Mouse (Mus musculus) liver, postnatal 0 days (tissue): ENCODE measurements around the gene Celf2. TPM values are rescaled to one million over a fixed set of nuclear protein-coding genes. Genes with fewer than 3 reads are reported as not detected.

ENCODE experiments used
- ATAC-seq: fragments of 200-750 bp; cut with Nextera tagmentation; 2 replicates; pipeline ENCODE4 v1.8.0; 2017; ENCODE audit warnings: mild to moderate bottlenecking, moderate library complexity
- DNase-seq: peaks from one replicate; pipeline ENCODE4 v3.0.0-alpha.2; 2016
- H3K27ac ChIP-seq: fragments of 300-500 bp; sonication (generic); 2 replicates; pipeline ENCODE4 v1.5.1; 2014; ENCODE audit warnings: antibody characterized with exemption, moderate library complexity, mild to moderate bottlenecking, low read depth
- H3K27me3 ChIP-seq: fragments of 300-500 bp; sonication (generic); 2 replicates; pipeline ENCODE4 v1.6.1; 2014; ENCODE audit warnings: low read length, control low read depth, mixed read lengths; ENCODE audit not compliant: insufficient read depth
- H3K36me3 ChIP-seq: fragments of 300-500 bp; sonication (generic); replicated peaks from 2 replicates; pipeline ENCODE4 v1.6.1; 2014; ENCODE audit warnings: mild to moderate bottlenecking, control low read depth, low read length, moderate library complexity, mixed read lengths; ENCODE audit not compliant: insufficient read depth
- H3K4me1 ChIP-seq: fragments of 300-500 bp; sonication (generic); 2 replicates; pipeline ENCODE4 v1.6.1; 2014; ENCODE audit warnings: antibody characterized with exemption, mild to moderate bottlenecking, control low read depth; ENCODE audit not compliant: insufficient read depth
- H3K4me2 ChIP-seq: fragments of 300-500 bp; sonication (generic); 2 replicates; pipeline ENCODE4 v1.6.1; 2014; ENCODE audit warnings: low read depth, mild to moderate bottlenecking, low read length, moderate library complexity, mixed read lengths
- H3K4me3 ChIP-seq: fragments of 300-500 bp; sonication (generic); 2 replicates; pipeline ENCODE4 v1.5.1; 2014; ENCODE audit warnings: low read depth, low read length
- H3K9ac ChIP-seq: fragments of 300-500 bp; sonication (generic); replicated peaks from 2 replicates; pipeline ENCODE4 v1.6.1; 2014; ENCODE audit warnings: mild to moderate bottlenecking, moderate library complexity
- H3K9me3 ChIP-seq: fragments of 300-500 bp; sonication (generic); 2 replicates; pipeline ENCODE4 v1.6.1; 2016; ENCODE audit warnings: mild to moderate bottlenecking, control low read depth, low read length, mixed read lengths
- CTCF ChIP-seq: sonication (generic); IDR thresholded peaks from 2 replicates; pipeline ENCODE4 v1.5.1; 2016; ENCODE audit warnings: antibody characterized with exemption, low read depth
- EP300 ChIP-seq: IDR thresholded peaks from 2 replicates; pipeline ENCODE4 v1.6.1; 2016; ENCODE audit warnings: antibody characterized with exemption, low read depth, mild to moderate bottlenecking
- WGBS: fragments of 180-500 bp; shearing (Covaris S2); extraction: QIAGEN DNeasy Blood & Tissue Kit; methylation state at CpG from one replicate; pipeline ENCODE4 v1.1.7; 2014; ENCODE audit not compliant: insufficient replicate concordance; 5-methylcytosine and 5-hydroxymethylcytosine counted together
- polyA plus RNA-seq: library from polyadenylated mRNA; unstranded; fragments of >200 nt; fragmentation: Nextera tagmentation; extraction: Ambion mirVana; gene quantifications from 2 replicates; pipeline ENCODE4 v1.2.1, GENCODE M21; 2015

The Celf2 gene
- polyA plus RNA-seq, 1 experiment from 2014 or later: 13.5 TPM

DNA sequence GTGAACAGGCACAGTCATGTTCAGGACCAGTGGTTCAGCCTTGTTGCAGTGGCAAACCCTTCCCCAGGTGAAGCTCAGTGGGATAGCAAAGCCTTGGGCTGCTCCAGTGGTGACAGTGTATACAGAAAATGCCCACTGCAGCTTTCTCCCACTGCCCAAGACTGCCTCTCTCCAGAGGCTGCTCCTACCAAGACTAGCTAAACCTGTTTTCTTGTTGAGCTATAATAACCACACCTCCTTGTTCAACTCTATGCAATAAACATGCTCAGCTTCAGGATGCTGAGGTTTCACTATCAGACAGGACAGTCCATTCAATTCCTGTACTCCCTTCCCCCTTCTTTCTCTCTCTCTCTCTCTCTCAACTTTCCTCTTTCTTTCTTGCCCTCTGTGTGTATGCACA, 15.9 kb downstream of the Celf2 start:
- no peak overlapping the region for H3K4me2 ChIP-seq
- no peak overlapping the region for H3K4me3 ChIP-seq
- no peaks in the 10 kb centered on the region for H3K9me3 ChIP-seq
- H3K27ac ChIP-seq: no peak overlapping the region
- no peak overlapping the region for H3K9ac ChIP-seq
- no peaks in the 10 kb centered on the region for H3K4me1 ChIP-seq
- H3K36me3 ChIP-seq: no peaks in the 10 kb centered on the region
- H3K27me3 ChIP-seq: no peaks in the 10 kb centered on the region
- TF ChIP-seq EP300 (no peak), CTCF (no peak)
- no peak for DNase-seq
- no peak for ATAC-seq

- H3K36me3 ChIP-seq: no peaks in the 10 kb centered on the region
- no peaks in the 10 kb centered on the region for H3K27me3 ChIP-seq
- no peak overlapping the region for H3K27ac ChIP-seq
- H3K4me1 ChIP-seq: no peaks in the 10 kb centered on the region
- ATAC-seq (no peak), DNase-seq (no peak)
- H3K4me2 ChIP-seq: no peak overlapping the region
- no peak overlapping the region for H3K9ac ChIP-seq
- WGBS: 49% methylated on average over 2 of the region's 2 CpGs
- no peak overlapping the region for H3K4me3 ChIP-seq
- no peaks in the 10 kb centered on the region for H3K9me3 ChIP-seq
- no peak for TF ChIP-seq CTCF
- TF ChIP-seq EP300: no peak
These were observed 24.4 kb downstream of the Celf2 start for GRCm38 (mm10) chr2:7484974-7485373.

DNA sequence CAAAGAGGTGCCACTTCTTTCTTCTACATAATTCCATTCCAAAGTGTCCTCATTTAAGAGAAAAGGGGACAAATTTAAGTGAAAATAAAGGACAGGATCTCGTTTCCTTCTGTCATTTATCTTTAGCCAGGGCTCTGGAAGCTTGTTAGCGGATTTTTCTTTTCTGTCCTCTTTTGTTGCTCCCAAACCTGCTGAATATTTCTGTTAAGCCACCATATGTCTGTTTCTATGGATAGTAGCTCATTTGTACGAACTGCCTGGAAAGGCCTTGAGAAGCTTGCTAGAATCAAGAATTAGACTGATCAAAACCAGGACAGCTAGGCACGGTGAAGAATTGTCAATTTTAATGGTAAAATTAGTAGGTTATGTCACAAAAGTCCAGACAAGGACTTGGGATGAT, 27.3 kb downstream of the Celf2 start:
- Histone ChIP-seq H3K36me3 (no peaks in the 10 kb centered on the region), H3K4me3 (no peak overlapping the region), H3K4me2 (no peak overlapping the region), H3K27me3 (no peaks in the 10 kb centered on the region), H3K27ac (no peak overlapping the region), H3K9me3 (no peaks in the 10 kb centered on the region), H3K9ac (no peak overlapping the region), H3K4me1 (no peaks in the 10 kb centered on the region)
- 68% methylated on average over 4 of the region's 4 CpGs for WGBS
- DNase-seq: no peak
- TF ChIP-seq EP300 (no peak), CTCF (no peak)
- no peak for ATAC-seq

- 61% methylated on average over 5 of the region's 5 CpGs for WGBS
- ATAC-seq: no peak
- H3K9me3 ChIP-seq: no peaks in the 10 kb centered on the region
- no peak overlapping the region for H3K4me2 ChIP-seq
- no peak overlapping the region for H3K9ac ChIP-seq
- no peaks in the 10 kb centered on the region for H3K4me1 ChIP-seq
- TF ChIP-seq EP300 (no peak), CTCF (no peak)
- H3K27ac ChIP-seq: no peak overlapping the region
- H3K4me3 ChIP-seq: no peak overlapping the region
- no peak for DNase-seq
- no peaks in the 10 kb centered on the region for H3K36me3 ChIP-seq
- H3K27me3 ChIP-seq: no peaks in the 10 kb centered on the region
These were observed 48.9 kb downstream of the Celf2 start for GRCm38 (mm10) chr2:7460329-7461056.

GRCm38 (mm10) chr2:7438721-7439282, 70.6 kb downstream of the Celf2 start:
- H3K36me3 ChIP-seq: no peaks in the 10 kb centered on the region
- no peak for ATAC-seq
- H3K27me3 ChIP-seq: no peaks in the 10 kb centered on the region
- no peak overlapping the region for H3K4me3 ChIP-seq
- H3K4me2 ChIP-seq: no peak overlapping the region
- H3K9ac ChIP-seq: no peak overlapping the region
- H3K27ac ChIP-seq: no peak overlapping the region
- WGBS: 68% methylated on average over 8 of the region's 8 CpGs
- no peaks in the 10 kb centered on the region for H3K9me3 ChIP-seq
- TF ChIP-seq CTCF (no peak), EP300 (no peak)
- no peak for DNase-seq
- no peaks in the 10 kb centered on the region for H3K4me1 ChIP-seq

DNA sequence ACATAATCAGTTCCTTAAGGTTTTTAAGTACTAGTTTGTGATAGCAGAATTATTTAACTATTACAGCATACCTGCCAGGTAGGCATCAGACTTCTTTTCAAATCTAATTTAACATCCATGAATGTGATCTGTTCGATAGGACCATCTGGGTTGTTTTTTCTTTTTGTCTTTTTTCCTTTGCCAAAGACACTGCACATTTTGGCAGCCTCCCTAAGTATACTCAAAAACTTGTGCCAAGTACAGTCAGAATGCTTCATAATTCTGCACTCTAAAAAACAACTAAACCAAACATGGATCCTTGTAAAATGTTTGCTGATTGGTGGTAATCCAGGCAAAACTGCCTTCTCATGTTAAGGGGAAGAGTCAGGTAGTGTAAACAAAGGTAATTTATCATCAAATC, 82.9 kb downstream of the Celf2 start:
- DNase-seq: no peak
- TF ChIP-seq EP300 (no peak), CTCF (no peak)

More for the DNA sequence above, 82.9 kb downstream of the Celf2 start:
- whole genome bisulfite sequencing: 85% methylated on average over 1 of the region's 1 CpGs
- Histone ChIP-seq H3K36me3 (no peaks in the 10 kb centered on the region), H3K9ac (no peak overlapping the region), H3K4me1 (no peaks in the 10 kb centered on the region), H3K27ac (no peak overlapping the region), H3K9me3 (no peaks in the 10 kb centered on the region), H3K4me2 (no peak overlapping the region), H3K27me3 (no peaks in the 10 kb centered on the region), H3K4me3 (no peak overlapping the region)
- no peak for ATAC-seq
